Mouse (Mus musculus): ENCODE data around the gene Bnip2.
A peak's percentile ranks its signal among the peaks of the same experiment; 100 is the strongest.
"Not testable (repeated sequence)": the region's sequence is repeated elsewhere in the genome, so short reads cannot be mapped to it uniquely, and the experiment has no call there.

Gene Bnip2

DNA sequence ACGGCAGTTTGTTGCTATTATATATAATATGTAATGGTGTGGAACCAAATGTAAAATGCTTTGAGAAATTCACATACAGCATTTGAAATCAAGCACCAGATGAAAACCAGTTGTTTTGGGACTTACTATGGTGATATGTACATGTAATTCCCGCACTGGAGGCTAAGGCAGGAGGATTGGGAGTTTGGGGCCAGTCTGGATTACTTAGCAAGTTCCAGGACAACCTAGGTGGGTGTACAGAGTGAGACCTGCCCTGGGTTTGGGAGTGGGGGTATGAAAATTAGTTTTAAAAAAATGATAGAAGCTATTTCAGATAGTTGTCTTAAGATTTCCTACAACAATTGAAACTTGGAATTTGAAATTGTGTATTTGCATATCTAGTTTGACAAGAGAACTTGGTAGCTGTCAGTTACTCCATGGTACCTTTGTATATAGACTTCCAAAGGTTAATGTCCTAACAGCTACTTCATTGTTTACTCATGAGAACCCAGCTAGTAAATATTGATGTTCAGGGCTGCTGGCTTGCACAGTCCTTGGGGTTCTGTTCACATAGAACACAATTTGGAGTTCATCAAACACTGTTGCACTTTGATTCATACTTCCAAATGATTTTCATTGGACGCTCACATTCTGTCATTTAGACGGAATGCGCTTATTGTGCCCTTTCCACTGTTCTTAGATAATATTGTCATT is 21.7 kb downstream of the Bnip2 start:
- DNase-seq (ENCODE audit: low spot score): no peak

DNA sequence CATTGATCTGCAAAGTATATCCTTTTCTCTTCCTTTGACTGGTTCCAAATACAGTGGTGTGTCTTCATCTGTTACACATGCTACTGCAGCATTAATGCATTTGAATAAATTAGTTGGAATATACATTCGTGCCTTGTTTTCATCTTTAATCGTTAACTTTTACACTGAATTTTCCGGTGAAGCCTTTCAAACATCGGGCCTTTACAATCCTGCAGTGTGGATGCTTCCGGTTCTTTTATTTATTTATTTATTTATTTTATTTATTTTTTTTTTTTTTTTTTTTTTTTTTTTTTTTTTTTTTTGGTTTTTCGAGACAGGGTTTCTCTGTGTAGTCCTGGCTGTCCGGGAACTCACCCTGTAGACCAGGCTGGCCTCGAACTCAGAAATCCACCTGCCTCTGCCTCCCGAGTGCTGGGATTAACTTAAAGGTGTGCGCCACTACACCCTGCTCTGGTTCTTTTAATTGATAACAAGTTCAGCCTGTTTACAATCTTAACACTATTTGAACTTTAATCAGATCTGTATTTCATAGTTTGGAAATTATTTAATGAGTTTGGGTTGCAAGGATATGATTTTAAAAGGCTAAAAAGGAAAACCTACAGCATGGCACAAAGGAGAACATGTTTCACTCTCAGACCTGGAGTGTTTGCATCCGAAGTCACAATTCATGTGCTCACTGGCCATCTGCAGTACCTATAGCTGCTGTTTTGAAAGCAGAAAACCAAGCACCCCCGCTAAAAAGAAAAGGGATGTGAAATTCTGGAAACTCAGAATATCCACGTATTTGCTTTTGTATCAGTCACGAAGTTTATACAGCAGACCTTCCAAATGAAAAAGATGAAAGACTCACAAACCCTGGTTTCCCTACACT is 22.5 kb downstream of the Bnip2 start:
- no peak for DNase-seq (ENCODE audit: low spot score)

- DNase-seq (ENCODE audit: low spot score): peak; percentile 93
These were observed 23.2 kb downstream of the Bnip2 start, which contains the start of gene Gtf2a2 for GRCm38 (mm10) chr9:70012408-70012901. Gene Gtf2a2 (plus strand): TSS chr9:70012550.

DNA sequence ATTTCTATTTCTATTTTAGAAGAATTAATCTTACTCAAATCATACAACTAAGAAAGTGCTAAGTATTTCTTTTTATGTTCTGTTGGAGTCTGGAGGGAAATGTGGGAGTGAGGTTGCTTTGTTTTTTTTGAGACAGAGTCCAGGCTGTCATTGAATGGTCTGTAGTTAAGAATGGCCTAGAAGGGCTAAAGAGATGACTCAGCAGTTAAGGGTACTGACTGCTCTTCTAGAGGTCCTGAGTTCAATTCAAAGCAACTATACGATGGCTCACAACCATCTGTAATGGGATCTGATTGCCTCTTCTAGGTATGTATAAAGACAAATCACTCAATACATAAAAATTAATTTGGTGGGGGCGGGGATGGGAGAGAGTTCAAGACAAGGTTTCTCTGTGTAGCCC is 26.4 kb downstream of the Bnip2 start:
- DNase-seq (ENCODE audit: low spot score): no peak

DNA sequence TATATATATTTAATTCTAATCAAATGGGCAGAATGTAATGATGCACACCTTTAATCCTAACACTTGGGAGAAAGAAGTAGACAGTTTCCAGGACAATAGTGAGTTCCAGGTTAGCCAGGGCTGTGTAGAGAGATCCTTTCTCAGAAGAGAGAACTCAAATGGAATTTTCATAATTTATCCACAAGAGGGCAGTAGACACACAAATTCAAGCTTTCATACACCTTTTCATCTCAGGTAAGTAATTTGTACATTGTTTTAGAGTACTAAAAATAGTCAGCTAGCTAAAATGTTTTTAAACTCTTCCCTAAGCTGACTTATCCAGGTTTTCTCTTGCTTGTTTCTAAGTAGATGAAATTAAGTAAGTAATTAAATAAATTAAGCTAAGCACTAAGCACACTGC is 29.6 kb downstream of the Bnip2 start:
- DNase-seq (ENCODE audit: low spot score): peak; percentile 26

GRCm38 (mm10) chr9:70021610-70022009 is 32.3 kb downstream of the Bnip2 start:
- no peak for DNase-seq (ENCODE audit: low spot score)

DNA sequence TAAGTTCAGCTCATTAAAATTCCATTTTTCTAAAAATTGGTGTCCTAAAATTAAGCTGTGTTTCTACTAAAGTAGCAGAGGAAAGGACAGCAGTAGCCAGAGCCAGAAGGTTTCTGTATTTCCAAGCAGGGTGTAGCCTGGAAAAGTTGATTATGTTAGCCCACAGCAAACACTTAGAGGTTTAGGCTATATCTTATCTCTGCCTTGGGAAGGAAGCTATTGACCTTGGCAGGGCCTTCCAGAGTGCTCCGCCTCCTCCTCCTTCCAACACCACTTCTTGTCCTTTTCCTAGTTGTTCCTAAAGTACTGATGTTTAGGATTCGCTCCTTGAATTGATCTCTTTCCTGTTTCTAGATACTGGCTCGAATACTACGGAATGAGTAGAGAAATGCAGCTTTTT is 32.8 kb downstream of the Bnip2 start:
- DNase-seq (ENCODE audit: low spot score): peak; percentile 22

DNA sequence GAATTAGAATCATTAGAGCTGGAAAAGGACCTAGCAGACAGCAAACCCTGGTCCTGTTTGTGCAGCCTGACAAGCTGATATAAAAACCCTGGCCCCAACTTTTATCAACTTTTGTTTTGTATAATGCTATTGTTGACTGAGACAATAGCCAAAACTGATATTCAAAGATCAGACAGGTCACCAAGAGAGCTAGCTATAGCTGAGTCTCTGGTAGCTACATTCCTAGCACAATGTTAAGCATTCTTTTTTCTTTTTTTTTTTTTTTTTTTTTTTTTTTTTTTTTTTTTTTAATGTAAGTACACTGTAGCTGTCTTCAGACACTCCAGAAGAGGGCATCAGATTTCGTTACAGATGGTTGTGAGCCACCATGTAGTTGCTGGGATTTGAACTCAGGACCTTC is 34.3 kb downstream of the Bnip2 start:
- not testable (repeated sequence) for DNase-seq (ENCODE audit: low spot score)

GRCm38 (mm10) chr9:70024648-70025047 is 35.4 kb downstream of the Bnip2 start:
- no peak for DNase-seq (ENCODE audit: low spot score)

GRCm38 (mm10) chr9:70025365-70026012 is 36.2 kb downstream of the Bnip2 start:
- DNase-seq (ENCODE audit: low spot score): peak; percentile 60

DNA sequence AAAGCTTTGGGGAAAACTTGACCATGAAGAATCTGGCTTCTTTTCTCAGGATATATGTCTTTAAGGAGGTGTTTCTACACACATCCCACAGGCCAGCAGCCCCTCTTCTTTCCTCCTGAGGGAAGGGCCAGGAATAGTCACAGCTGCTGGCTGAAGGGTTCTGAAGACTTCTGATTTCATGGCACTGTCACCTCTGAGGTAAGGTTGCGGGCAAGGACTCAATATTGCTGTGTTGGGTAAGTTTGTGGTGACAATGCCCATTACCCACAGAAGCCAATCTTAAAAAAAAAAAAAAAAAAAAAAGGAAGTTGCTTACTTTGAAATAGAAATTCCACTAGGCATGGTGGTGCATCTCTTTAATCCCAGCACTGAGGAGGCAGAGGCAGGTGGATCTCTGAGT is 42.9 kb downstream of the Bnip2 start:
- DNase-seq (ENCODE audit: low spot score): no peak

DNA sequence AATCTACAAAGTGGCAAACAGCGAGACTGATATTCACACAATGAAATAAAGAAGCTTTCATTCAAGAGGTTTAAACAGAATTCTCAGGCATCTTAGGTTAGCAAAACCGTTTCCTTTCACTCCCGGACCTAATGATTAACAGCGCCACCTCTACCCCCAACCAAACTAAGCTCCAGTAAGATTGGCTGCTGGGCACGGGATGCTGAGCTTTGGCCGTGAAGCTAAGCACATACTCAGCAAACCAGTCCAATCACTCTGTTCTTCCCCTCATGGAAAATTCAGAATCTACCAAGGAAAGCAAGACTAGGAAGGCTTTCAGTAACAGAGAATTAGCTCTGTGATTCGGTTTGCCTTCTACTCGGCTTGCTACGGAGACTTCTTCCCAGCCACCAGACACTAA is 43.8 kb downstream of the Bnip2 start:
- DNase-seq (ENCODE audit: low spot score): no peak

DNA sequence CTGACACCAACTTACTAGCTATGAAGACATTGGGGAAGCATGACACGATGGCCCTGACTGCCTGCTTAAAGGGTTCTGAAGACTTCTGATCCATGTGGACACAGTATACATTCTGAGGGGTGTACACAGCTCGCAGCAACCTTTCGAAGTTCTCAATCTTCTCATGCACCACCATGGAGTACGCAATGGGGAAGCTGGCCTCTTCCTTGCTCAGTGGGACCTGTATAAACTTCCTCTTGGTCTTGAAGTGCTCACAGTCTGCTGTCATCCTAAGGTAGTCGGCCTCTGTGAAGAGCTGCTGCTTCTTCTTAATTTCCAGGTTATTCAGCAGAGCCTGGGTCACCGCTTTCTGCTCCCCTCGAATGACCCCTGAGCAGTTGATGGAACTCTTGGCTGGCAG is 45.4 kb downstream of the Bnip2 start:
- no peak for DNase-seq (ENCODE audit: low spot score)

DNA sequence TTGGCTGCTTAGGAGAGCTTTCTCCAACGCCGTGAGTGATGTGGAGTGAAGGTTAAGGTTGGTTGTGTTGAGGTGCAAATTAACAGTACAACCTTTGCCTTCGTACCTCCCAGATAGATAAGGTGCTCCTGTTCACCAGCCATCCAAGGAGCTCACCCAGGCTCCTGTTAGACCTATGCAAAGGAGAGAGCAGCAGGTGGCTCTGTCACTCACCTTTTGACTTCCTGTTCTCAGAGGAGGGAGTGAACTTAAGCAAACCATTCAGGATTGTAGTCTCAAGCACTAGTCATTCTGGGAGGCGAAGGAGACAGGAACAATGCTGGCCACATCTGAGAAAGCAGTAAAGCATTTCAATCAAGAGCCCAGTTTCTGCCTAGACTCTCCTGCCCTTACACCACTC is 47.4 kb downstream of the Bnip2 start:
- no peak for DNase-seq (ENCODE audit: low spot score)

DNA sequence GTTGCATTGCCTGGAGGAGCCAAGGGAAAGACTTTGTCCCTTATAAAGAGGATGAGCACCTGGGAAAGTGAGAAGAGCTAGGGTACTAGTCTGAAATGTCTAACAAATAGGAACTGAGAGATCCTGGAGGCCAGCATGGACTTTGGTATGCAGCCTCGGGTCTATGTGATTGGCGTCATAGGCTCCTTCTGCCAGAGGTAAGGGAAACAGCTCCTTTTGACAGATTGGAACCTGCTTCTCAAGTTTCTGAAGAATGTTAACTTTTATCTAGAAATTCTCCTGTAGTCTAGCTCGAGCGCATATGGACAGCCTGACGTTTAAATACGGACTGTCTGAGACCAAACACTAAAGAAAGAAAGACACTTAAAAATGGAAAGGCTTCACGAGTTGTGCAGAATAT is 48.7 kb downstream of the Bnip2 start, which contains the start of gene Gcnt3:
Gene Gcnt3 (minus strand): TSS at position 101 of the 400 bp plus-strand sequence.
- DNase-seq (ENCODE audit: low spot score): no peak

GRCm38 (mm10) chr9:70039597-70040385 is 50.5 kb downstream of the Bnip2 start:
- DNase-seq (ENCODE audit: low spot score): no peak

GRCm38 (mm10) chr9:70040570-70040969 is 51.3 kb downstream of the Bnip2 start:
- DNase-seq (ENCODE audit: low spot score): no peak

DNA sequence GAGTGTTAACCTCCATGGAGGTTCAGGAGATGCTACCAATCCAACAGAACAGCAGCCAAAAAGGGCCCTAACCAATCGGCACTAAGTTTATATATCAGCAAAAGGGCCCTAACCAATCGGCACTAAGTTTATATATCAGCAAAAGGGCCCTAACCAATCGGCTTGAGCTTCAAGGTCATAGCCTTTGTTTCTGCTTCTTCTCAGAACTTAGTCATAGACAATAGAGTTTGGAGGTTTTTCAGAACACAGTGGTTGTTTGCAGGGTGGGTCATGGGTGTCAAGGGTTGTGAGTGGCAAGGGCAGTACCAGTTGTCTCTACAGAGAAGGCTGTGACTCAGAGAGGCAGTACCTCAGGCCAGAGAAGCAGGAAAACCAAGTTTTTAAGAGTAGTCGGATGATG is 52.9 kb downstream of the Bnip2 start:
- no peak for DNase-seq (ENCODE audit: low spot score)

- DNase-seq (ENCODE audit: low spot score): no peak
These were observed 53.7 kb downstream of the Bnip2 start for GRCm38 (mm10) chr9:70042935-70043334.

DNA sequence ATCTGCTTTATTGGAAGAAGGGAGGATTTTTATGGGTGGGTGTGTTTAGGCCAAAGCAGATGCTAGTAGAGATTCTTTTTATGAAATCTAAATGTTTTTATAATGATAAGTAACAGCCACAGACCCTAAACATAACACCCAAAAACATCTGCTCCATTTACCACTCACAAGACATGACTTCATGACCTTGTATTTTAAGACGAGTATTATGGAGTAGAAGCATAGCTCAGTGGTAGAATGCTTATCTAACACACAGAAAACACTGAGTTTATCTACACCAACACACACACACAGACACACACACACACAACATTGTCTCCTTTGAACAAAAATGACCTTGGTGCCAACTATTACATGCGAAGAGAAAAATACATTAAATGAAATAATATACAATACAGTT is 55.6 kb downstream of the Bnip2 start:
- DNase-seq (ENCODE audit: low spot score): no peak

DNA sequence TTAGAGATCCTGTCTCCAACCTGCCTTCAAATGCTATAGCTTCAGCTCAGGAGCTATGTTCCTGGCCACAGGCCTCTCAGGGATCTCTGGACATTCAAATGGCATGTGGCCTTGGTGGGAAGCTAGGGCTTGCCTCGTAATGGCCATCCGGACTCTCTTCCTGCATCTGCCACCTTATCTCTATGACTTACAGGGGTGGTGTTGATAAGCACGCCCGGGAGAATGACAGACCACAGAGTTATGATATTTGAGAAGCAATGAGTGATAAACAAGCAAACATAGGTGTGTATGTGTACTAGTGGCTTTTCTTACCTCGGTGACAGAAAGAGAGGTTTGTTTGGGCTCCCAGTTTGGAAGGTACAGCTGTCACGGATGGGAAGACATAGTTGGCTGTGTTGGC is 57.0 kb downstream of the Bnip2 start:
- DNase-seq (ENCODE audit: low spot score): no peak

- DNase-seq (ENCODE audit: low spot score): no peak
These were observed 58.6 kb downstream of the Bnip2 start for GRCm38 (mm10) chr9:70047839-70048238.
